Mouse (Mus musculus) CH12.LX (cell line): ENCODE results near the gene Prps1.

Experiments used
- EP300 ChIP-seq: IDR thresholded peaks from 2 replicates; pipeline ENCODE4 v1.6.1; 2011; ENCODE audit warnings: low read length, improper control_type of control experiment
- HCFC1 ChIP-seq: IDR thresholded peaks from 2 replicates; pipeline ENCODE4 v1.6.1; 2012; ENCODE audit warnings: low read depth, mild to moderate bottlenecking, inconsistent platforms, low read length, improper control_type of control experiment
- POLR2A ChIP-seq: IDR thresholded peaks from 2 replicates; pipeline ENCODE4 v1.6.1; 2011; ENCODE audit warnings: low read depth, mild to moderate bottlenecking, improper control_type of control experiment, low read length
- USF1 ChIP-seq: IDR thresholded peaks from 2 replicates; pipeline ENCODE4 v1.6.1; 2014; ENCODE audit warnings: low read depth, mild to moderate bottlenecking, inconsistent platforms, low read length, improper control_type of control experiment

DNA sequence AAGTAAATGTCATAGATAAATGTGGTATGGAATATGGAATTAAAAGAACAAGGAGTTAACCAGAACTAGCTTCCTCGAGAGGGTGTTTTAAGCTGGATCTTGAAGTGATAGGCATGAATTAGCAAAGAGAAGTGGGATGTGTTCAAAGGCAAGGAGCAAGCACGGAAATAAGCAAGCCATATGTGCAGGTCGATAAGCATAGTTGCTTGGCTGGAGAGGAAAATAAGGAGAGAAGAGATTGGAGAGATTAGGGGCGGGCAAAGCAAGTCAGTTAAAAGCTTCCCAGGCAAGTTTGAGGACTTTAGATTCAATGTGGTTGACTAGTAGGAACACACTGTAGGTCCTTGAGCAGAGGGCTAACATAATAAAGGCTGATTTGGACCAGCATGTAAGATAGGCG, 48.8 kb upstream of the Prps1 start:
- TF ChIP-seq HCFC1 (no peak), POLR2A (no peak), EP300 (no peak), USF1 (no peak)
